ENCODE assay signal across 21 mouse cellular contexts in the genomic region with DNA sequence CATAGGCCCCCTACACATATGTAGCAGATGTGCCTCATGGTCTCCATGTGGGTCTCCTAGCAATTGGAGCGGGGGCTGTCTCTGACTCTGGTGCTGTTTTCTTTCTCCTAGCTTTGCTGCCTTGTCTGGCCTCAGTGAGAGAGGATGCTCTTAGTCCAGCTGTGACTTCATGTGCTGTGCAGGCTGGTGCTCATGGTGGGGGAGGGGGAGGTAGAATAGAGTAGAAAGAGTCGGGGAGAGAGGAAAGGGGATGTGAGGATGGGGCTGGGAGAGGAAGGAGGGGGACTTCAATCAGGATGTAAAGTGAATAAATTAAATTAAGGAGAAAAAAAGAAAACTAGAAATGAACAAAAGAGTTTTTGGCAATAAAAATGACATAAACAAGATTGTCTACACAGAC. TPM values are rescaled to one million over a fixed set of nuclear protein-coding genes. Genes with fewer than 3 reads are reported as not detected.
"Had no signal": no experiment of that assay in that cellular context is flagged by ENCODE, and none has a peak within 500 bp of the region (broad histone marks: within the 10 kb centered on the region; RNA-seq: fewer than 3 reads in every experiment).

No protein-coding gene starts in this region.

- H3K27me3 ChIP-seq: intestine, embryonic 15.5 days; limb, embryonic 12.5 days; limb, embryonic 15.5 days; neural tube, embryonic 13.5 days; stomach, embryonic 15.5 days had no signal

- H3K4me1 ChIP-seq: intestine, embryonic 15.5 days; limb, embryonic 15.5 days; stomach, embryonic 15.5 days had no signal

- DNase-seq: kidney, adult 18-20 months; kidney, postnatal 36 days; left cerebral cortex, postnatal 4 days; liver, postnatal 0 days; lung, embryonic 14.5 days; midbrain, embryonic 14.5 days; right cerebral cortex, postnatal 25 days; spleen, adult 18-20 months; thymus, adult 2 months; thymus, postnatal 14 days; thymus, postnatal 4 days had no signal

- H3K4me3 ChIP-seq: intestine, embryonic 15.5 days; limb, embryonic 12.5 days; limb, embryonic 15.5 days; myocyte; neural tube, embryonic 13.5 days; stomach, embryonic 15.5 days had no signal

- H3K36me3 ChIP-seq: intestine, embryonic 15.5 days; limb, embryonic 12.5 days; limb, embryonic 15.5 days; neural tube, embryonic 13.5 days; stomach, embryonic 15.5 days had no signal

- H3K27ac ChIP-seq: intestine, embryonic 15.5 days; limb, embryonic 12.5 days; limb, embryonic 15.5 days; liver, embryonic 14.5 days; macrophage; neural tube, embryonic 13.5 days; stomach, embryonic 15.5 days had no signal

- ATAC-seq: intestine, embryonic 15.5 days; liver, postnatal 0 days; lung, postnatal 0 days had no signal

- H3K9ac ChIP-seq: intestine, embryonic 15.5 days; limb, embryonic 12.5 days; limb, embryonic 15.5 days; liver, embryonic 14.5 days; liver, postnatal 0 days; lung, embryonic 14.5 days; neural tube, embryonic 13.5 days; stomach, embryonic 15.5 days had no signal

- H3K9me3 ChIP-seq: intestine, embryonic 15.5 days; limb, embryonic 12.5 days; limb, embryonic 15.5 days; neural tube, embryonic 13.5 days; stomach, embryonic 15.5 days had no signal

- H3K4me2 ChIP-seq: intestine, embryonic 15.5 days; limb, embryonic 12.5 days; limb, embryonic 15.5 days; liver, embryonic 11.5 days; lung, embryonic 14.5 days; neural tube, embryonic 13.5 days; stomach, embryonic 15.5 days had no signal

RNA-seq across cellular contexts. Expression of a gene that starts 20.8 kb away (rescaled TPM):
- polyA plus RNA-seq: macrophage, myocyte had no signal
